In genomic region chr2:120845280-120845679, GRCm38 (mm10) we compare ENCODE assay signal across 20 mouse cellular contexts.
"Had no signal": no experiment of that assay in that cellular context is flagged by ENCODE, and none has a peak within 500 bp of the region (broad histone marks: within the 10 kb centered on the region; RNA-seq: fewer than 3 reads in every experiment).

No protein-coding gene starts in this region.

- H3K27ac ChIP-seq: lung, embryonic 15.5 days; midbrain, embryonic 10.5 days; midbrain, embryonic 12.5 days; neural tube, embryonic 13.5 days; neural tube, embryonic 15.5 days; stomach, embryonic 15.5 days; stomach, postnatal 0 days had no signal

- ATAC-seq: liver, postnatal 0 days; lung, postnatal 0 days; midbrain, embryonic 16.5 days had no signal

- H3K36me3 ChIP-seq: lung, embryonic 15.5 days; midbrain, embryonic 10.5 days; midbrain, embryonic 12.5 days; neural tube, embryonic 13.5 days; neural tube, embryonic 15.5 days; stomach, embryonic 15.5 days had no signal

- H3K27me3 ChIP-seq: lung, embryonic 15.5 days; midbrain, embryonic 12.5 days; neural tube, embryonic 13.5 days; neural tube, embryonic 15.5 days; stomach, embryonic 15.5 days had no signal

- H3K4me2 ChIP-seq: lung, embryonic 15.5 days; midbrain, embryonic 12.5 days; neural tube, embryonic 13.5 days; neural tube, embryonic 15.5 days; stomach, embryonic 15.5 days had no signal

- H3K4me3 ChIP-seq: lung, embryonic 15.5 days; midbrain, embryonic 10.5 days; midbrain, embryonic 12.5 days; myocyte; neural tube, embryonic 13.5 days; neural tube, embryonic 15.5 days; stomach, embryonic 15.5 days had no signal

- H3K9me3 ChIP-seq: lung, embryonic 15.5 days; midbrain, embryonic 10.5 days; midbrain, embryonic 12.5 days; neural tube, embryonic 13.5 days; neural tube, embryonic 15.5 days; stomach, embryonic 15.5 days had no signal

- DNase-seq: lung, adult 2 months; lung, postnatal 4 days; midbrain, embryonic 14.5 days; retina, postnatal 1 day; right cerebral cortex, adult 18-20 months; right cerebral cortex, postnatal 25 days; thymus, adult 2 months; thymus, postnatal 25 days; thymus, postnatal 4 days had no signal

- H3K9ac ChIP-seq: liver, postnatal 0 days; lung, embryonic 15.5 days; midbrain, embryonic 12.5 days; neural tube, embryonic 13.5 days; neural tube, embryonic 15.5 days; stomach, embryonic 15.5 days had no signal
